Mouse (Mus musculus) spleen, adult 18-20 months (tissue): Measurements from ENCODE around the gene Crim1.

Experiments used
- DNase-seq, 2 experiments: peaks; one replicate each; pipeline ENCODE4 v3.0.0; 2022; ENCODE audit warnings: mixed read lengths in 2 of 2

The Crim1 gene

DNA sequence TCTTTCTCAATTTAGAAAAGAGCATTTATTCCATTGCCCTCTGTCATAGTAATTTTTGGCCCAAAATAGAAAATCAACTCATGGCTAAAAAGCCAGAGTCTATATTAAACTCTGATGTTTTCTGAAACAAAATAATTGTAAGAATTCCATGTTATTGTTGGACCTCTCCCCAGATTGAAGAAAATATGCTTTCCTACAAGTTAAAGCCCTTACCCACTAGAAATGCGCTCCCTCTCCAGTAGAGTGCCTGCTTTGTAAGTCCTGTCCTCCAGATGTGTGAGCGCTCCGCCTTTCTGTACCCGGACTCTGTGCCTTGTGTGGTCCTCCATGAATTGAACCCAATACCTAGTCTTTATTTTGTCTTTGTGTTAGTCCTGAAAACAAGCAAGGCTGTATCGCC, 91.0 kb downstream of the Crim1 start:
- no peak for DNase-seq

DNA sequence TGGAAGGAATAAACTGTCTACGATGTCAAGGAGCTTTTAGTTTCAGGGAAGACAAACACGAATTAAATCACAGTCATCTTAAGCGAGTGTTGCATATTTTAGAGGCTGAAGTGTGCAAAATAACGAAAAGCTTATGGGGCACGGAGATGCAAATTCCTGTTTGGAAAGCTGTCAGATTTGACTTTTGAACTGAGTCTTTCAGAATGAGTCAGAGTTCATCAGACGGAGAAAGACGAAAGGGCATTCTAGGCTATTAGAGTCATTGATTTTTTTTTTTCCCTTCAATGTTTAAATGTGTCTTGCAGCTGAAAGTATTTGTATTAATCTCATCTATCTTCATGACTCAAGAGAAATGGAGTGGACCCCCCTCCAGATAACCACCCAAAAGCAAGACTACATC, 92.3 kb downstream of the Crim1 start:
- no peak for DNase-seq

DNA sequence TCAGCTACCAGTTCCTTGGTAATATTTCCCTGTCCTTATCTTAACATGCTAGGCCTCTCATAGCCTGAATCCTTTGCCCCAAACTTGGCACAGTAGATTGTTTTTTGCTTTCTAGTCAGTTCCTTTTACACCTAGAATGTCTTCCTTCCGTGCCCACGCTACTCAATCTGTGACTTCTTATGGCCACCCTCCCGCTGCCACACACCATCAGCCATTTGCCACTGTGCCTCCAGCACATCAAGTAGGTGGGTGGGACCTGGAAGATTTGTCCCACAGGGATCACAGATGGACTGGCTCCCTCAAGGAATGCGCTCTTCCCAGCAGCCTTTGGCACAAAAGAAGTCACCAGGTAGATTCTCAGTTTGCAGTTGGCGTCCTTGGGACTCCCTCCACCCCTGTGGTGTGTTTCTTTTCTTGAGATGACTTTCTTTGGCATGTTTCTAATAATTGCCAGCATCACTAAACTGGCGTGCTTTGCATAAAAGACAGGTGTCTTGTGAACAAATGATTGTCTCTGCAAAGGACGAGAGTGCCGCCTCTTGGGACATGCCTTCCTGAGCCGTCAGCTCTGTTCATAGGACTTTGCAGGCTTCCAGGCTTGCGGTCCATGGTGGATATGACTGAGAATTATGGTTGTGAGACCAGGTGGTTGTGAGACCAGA, 92.9 kb downstream of the Crim1 start:
- no peak for DNase-seq

DNA sequence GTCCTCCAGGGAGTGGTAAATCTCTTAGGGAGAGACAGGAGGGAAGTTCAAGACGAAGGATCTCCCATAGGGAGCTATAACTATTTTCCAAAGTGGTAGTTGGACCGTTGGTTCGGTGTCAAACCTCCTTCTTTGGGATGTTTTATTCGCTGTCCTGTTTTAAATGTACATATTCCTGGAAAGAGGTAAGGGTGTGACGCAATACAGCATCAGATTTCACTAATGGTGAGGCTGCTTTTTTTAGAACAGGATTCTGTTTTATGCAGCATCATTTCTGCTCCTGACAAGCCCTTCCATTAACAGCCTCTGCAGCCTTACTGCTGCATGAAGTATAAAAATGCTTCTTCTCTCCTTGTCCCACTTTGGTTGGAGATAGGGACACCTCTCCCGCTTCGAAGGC, 95.9 kb downstream of the Crim1 start:
- no peak for DNase-seq

DNA sequence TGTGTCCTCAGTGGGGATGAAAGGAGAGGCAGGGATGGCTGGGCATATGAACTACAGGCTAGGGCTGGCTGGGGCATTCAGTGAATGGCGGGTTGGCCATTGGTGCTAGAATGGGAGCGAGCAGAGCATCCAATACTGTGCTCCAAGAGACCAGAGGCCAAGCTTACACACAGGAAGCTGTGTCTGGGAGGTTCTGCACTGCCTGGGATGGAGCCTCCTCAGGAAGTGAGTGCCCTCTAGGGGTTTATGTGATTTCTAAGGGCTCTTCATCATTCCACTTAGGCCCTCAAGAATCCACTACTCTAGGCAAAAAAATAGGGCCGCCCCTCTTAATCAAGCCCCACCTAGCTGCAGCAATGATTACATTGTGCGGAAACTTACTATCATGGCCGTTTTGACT, 98.1 kb downstream of the Crim1 start:
- no peak for DNase-seq

DNA sequence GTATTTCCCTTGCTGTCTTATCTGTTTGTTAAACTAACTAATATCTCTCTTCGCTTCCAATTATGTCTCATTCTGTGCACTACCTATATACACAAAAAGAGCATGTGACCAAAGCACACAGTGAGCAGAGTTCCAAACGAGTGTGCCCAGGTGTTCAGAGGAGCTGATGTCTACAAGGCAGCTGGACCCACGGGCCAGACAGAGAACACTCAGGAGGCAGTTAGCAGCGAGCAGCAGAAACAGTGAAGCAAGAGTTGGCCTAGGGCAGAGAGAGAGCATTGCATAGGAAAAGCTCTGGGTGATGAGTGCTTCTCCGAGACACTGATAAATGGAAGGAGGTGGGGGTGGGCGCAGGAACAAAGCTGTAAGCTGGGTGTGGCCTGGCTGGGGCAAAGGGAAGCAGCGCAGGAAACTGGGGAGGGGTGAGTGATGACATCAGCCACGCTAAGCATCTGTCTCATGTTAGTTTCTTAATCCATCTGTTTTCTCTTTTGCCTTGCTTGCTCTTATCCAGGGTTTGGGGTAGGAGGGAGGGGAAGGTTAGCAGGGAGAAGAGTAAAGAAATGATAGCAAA, 99.0 kb downstream of the Crim1 start:
- DNase-seq, result no peak

DNA sequence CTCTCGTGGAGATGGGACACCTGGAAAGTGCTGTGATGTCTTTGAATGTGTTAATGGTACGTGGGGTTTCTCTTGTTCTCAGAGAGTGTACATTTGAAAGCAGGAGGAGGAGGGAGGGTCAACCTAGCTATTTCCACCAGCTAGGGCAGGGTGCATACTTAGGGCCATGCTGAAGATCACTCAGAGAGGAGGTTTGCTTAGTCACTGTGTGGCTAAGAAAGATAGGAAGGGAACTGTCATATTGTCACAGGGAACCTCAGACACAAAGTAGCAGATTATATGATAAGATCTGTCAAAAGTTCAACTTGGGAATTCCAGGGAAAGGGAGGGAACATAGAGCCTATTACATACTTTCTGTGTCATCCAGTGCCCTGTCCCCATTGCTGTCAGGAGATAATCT, 103.0 kb downstream of the Crim1 start:
- no peak for DNase-seq

DNA sequence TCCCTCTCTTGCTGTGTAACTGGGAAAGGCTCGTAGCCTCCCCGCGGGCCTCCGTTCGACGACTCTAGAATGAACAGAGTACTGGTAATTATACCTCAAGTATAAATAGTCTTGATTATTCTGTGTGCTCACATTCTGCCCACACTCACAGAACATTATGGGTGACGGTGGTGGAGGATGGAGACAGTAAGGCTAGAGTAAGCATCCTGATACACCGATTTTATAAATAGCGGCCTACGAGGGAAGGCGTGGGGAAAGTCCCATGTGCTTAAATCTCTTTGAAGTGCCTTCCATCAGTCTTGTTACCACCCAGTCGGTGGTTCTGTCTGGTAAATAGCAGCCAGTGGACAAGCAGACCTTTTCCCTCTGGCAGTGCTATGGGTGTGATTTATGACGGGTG, 104.0 kb downstream of the Crim1 start:
- DNase-seq, result no peak

DNA sequence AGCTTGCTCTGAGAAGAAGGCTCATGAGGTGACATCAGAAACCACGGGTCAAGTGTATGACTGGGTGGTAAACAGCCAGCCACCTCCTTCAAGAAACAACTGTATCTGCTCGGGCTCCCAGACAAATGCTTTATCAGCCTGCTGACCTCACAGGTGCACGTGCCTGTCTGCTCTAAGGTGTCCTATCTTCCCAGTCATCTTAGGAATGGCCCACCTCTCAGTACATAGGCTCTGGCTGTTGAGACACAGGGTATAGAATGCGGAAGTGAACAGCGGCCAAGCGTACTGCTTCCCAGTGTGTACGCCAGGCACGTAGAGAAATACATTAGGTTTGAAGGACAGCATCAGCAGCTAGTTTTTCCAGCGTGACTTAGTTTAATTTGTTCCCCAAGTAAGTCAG, 106.4 kb downstream of the Crim1 start:
- no peak for DNase-seq

DNA sequence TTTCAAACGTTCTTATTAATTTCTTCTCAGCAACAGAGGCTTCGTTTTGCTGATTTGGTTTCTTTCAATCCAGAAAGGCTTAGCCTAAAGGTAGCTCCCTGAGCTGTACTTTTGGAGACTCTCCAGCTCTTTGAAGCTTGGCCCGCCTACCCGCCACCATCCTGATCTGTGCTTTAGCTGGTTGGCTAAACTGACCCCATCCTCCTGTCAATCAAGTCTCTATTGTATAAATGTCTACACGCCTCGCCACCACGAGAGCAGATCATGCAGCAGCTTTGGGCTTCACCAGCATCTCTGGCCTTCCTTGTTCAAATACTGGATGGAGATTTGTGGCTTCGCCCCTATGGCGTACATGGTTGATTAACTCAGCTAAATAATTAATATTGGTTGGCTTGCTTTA, 108.2 kb downstream of the Crim1 start:
- no peak for DNase-seq

DNA sequence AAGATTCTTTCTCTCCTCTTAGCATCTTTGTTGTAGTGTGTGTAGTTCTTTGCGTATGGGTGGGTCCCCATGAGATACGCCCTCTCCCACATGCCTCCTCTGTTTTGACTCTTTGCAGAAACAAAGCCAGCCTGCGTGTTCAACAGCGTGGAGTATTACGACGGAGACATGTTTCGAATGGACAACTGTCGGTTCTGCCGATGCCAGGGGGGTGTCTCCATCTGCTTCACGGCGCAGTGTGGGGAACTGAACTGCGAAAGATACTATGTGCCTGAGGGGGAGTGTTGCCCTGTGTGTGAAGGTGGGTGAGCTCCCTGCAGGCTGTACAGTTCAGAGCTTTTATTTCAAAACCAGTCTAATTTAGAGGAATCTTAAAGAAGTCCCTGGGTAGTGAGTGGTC, 113.0 kb downstream of the Crim1 start:
- no peak for DNase-seq

DNA sequence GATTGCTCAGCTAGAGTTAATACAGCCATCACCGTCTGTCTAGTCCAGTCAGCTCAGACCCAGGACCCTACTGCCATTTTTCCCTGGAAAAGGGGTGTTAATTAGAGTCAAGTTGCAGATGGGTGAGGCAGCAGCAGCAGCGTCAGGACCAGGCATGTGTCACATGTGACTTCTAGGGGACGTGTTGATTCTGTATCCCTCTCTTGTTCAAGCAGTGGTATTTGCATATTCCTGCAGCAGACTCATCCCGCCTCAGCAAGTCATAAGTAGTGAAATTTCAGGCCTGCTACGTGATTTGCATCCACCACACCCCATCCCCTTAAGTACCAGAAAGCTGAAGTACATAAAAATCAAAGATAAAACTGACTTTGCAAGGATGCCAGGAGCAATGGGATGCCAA, 113.6 kb downstream of the Crim1 start:
- DNase-seq, result no peak

DNA sequence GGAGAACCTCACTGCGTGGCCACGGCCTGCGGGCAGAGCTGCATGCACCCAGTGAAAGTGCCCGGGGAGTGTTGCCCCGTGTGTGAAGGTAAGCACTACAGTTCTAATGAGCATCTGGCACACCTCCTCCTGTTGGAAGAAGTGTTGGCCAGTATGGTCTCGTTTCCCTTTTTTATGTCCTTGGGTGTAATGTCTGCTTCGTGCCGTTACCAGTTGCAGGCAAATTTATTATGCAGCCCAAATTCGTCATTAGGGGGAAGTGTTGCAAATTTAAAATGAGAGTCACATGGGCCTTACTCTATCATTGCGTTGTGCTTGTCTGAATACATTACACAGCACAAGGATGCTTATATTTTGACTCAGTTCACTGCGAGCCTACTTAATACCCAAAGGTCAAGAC, 115.6 kb downstream of the Crim1 start:
- no peak for DNase-seq

DNA sequence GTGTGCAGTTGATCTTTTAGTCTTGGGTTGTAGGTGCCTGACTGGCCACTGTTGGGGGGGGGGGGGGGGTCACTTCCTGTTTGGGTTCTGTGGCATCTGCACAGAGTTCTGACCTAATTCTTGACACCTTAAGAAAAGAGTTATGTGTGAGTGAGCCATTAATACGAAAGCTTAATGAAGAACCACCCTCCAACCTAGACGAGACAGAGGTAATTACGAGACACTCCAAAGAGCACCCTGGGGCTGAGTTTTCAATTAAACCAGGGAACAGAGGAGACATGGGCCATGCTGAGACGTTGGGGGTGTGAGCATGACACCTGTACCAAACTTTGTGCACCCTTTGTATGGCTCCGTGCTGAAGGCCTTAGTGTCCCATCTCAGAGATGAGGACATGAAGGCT, 117.3 kb downstream of the Crim1 start:
- DNase-seq, result no peak

DNA sequence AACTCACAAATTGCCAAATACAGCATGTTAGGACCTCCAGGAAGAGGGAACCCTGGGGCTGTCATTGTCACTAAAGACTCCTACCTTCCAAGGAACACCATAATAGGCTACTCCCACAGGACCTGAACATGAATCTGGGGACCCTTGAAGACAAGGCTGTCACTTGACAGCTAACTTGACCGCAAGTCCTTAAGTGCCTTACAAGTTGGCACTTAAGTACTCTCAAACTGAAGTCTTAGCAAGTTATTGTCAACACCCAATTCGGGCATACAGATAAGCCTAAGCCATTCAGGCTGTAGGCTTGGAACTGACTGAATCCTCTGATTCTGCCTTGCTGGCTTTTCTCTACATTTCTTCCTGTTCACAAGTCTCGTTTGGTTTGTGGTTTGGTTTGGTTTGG, 118.8 kb downstream of the Crim1 start:
- DNase-seq, result no peak

DNA sequence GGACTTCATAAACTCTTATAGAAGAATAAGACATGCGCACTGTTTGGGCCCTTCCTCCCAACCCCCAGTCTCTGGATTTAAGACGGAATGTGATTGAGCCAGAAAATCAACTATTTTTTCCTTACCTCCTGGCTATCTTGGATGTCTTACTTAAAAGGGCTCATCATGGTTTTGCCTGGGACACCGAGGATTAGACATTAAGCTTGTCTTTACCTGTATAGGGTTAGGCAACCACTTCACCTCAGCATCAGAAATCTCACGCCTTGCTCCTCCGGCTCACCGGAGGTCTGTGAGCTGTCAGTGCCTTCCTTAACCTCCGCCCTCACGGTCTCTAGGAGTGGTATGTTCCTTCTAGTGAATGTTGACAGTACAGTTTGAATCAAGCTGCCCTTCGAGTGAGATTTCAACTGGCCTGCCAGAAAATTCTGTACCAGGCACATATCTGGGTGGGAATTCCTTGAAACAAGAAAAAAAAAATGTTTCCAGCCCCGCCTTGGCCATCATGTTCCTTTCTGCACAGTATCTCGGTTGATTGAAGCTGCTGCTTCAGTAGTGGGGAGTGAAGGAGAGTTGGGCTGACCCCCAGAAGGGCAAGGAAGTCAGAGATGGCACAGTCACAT, 121.3 kb downstream of the Crim1 start:
- no peak for DNase-seq

DNA sequence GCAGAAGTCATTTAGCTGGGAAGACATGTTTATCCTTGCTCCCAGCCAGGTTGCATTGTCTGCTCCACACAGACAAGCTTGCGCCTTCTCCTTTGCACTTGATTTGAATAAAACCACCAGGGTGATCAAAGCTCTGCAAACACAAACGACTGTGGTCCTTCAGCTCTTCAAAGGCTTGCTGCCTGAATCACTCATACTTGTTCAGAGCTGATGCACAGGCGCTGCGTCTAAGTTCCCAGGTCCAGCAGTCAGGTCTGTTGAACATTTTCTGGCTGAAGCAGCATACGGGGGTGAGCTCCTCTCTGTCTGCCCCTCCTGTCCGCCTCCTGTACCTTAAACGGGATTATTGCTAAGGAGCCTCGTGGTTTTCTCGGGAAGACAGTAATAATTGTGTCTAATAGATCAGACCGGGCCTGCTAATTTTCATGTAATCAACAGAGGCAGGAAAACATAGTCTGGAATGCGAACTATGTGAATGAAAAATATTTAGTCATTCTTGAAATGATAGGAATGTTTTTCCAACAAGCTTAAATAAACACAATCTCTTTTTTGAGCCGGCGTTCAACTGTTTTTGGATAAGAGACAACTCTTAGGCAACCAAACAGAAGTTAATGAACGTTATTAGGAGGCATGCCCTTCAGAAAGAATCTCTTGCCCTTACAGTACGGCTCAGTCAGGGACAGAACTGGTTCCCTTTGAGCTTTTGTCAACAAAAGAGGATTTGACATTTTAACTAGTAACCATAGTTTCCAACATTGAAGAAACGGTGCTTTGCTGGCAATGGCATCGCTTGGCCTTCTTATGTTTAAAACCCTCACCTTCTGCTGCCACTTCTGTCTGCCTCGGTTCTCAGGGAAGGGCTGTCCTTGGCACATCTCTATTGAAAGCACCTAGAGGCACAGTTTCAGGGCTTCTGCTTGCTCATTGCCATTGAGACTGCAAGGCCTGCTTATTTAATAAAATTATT, 122.6 kb downstream of the Crim1 start:
- DNase-seq, result no peak

DNA sequence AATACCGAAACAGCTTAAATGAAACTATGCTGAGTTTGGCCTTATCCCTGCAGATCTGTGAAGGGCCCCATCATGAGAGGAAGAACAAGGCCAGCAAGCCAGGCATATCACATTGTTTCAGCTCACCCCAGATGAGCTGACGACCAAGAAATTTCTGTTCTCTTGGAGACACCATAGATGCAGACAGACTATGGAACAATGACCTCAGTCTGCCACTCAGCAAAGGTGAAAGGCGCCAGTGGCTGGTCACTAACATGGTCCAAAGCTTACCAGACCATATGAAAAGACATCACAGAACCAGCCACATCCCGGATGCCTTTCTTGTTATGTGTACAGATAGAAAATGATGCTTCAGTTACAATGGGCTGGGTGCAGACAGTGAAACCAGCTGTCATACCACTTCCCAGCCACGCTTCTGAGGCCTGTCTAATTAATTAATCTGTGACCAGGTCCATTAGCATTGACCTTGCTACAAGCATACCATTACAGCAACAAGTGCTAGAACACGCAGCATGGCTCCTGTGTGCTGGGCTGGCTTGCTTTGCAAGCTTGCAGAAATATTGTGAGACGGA, 125.8 kb downstream of the Crim1 start:
- DNase-seq, result no peak

DNA sequence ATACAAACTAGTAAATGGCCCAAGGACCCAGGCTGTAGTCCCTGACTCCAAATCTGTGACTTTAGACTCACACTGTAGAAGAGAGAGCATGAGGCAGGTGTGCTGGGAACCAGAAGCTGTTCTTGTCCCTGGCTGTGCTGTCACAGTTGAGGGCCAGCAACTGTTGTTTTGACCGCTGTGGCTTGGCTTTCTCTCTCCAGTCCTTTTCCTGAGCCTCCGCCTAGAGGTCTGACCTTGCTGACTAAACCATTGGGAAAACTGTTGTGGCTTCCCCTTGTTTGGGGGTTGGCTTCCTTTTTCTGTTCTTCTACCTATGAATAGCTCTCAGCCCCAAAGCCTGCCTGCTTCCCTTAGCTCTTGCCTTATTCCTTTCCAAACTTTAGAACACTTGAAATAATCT, 126.3 kb downstream of the Crim1 start:
- no peak for DNase-seq

DNA sequence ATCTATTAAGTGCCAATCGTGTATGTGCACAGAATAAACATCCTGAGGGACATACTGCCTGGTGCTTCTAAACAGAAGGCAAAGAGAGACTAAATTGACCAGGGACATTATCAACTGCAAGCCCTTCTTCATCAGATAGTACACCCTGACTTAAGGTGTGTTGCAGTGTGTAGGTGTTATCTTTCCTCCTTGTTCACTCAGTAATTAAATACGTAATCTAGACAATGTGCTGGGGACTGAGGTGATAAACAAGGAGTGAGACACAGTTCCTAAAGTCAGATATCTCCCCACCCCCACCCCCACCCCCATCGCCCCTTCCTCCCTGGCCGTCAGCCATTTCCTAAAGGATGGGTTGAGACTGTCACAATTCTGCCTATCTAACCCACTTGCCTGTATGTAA, 127.1 kb downstream of the Crim1 start:
- DNase-seq, result no peak

DNA sequence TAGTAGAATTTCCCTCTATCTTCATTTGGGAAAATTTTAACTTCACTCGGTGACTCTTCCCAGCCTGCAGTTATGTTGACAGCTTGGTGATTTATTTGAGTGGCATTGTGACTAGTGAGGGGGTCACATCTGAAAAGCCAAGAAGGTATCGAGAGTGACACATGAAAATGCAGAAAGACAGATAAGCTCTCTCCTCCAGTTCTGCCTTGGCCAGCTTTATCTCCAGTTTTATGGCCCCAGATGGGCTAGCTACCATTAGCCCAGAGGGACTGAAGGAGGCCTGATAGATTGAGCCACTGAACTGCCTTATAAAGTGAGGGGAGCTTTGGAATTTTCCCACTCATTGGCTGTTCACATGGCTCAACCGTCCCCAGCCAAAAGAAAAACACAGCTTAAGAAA, 128.2 kb downstream of the Crim1 start:
- no peak for DNase-seq

DNA sequence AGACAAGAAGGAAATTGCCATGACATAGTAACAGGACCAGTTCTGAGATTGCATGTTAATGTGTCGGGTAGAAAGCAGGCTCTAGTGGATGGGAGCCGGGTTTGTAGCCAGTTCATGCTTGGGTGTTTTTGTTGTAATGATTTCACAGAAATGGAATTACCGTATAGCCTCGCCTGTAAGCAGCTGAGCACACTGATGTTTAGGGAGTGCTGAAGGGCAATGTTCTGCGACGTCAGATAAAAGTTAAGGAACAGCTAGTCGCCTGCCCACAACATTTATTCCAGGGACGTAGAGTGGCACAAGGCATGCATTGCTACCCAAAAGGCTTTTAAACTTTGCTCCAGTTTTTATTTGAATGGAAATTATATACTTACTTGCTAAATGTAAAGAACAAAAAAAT, 131.4 kb downstream of the Crim1 start:
- no peak for DNase-seq

DNA sequence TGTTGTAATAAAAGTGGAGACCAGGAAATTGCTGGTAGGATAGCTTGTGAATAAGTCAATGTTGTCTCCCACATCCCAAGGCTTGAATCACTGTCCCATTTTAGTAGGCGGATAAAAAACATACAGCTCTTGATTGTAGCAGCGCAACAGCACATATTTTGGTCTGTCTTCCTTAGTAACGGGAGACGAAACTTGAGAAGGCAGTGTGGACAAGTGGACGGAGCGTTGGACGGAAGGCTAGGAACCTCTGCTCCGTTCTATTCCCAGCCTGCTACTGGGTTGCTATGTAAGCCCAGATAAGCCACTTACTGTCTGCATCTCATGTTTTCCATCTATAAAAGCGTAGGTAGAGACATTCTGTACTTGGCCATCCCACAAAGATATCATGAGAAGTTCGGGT, 133.2 kb downstream of the Crim1 start:
- DNase-seq, result no peak
